Mouse (Mus musculus): ENCODE data around the gene Col18a1.

The Col18a1 gene

DNA sequence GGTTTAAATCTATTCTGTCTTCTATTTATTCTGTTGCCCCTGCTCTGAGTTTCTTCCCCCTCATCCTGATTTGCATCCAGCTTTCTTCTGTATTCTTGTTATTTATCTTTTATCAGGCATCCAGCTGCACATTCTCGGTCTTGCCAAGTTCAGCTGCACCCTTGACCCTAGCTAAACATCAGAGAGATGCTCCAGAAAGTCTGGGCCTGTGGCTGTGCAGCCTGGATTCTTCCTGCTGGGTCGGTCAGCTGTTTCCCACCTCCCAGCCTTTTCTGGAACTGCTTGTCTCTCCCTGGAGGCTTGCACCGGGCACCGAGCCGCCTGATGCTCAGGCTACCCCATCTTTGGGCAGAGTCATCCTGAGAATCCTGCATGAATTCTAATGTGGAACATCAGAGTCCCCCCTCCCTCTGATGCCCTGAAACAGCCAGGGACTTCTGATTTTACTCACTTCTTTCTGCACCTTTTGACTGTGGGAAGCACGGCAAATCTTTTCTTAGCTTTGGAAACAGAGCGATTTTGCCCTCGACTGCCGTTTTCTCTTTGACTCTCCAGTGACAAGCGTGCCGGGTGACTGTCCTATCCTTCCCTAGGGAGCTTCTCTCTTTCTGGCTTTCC, 103.8 kb downstream of the Col18a1 start:
- no peak for DNase-seq (ENCODE audit: low spot score in 2 of 2)

DNA sequence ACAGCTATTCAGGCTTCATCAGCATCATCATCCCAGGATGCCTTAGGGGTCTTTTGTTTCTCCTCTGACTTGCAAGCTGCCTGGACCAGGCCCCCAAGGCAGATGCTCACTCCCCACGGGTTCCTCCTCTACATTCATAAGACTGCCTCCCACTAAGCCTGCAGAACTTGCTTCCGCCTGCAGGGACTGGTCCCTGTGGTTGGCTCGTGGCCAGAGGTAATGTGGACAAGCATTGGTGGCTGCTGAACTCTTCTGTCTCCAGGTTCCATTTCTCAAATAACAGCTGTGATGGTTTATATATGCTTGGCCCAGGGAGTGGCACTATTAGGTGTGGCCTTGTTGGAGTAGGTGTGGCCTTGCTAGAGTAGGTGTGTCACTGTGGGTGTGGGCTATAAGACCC, 104.9 kb downstream of the Col18a1 start:
- DNase-seq (ENCODE audit: low spot score in 2 of 2) = no peak

DNA sequence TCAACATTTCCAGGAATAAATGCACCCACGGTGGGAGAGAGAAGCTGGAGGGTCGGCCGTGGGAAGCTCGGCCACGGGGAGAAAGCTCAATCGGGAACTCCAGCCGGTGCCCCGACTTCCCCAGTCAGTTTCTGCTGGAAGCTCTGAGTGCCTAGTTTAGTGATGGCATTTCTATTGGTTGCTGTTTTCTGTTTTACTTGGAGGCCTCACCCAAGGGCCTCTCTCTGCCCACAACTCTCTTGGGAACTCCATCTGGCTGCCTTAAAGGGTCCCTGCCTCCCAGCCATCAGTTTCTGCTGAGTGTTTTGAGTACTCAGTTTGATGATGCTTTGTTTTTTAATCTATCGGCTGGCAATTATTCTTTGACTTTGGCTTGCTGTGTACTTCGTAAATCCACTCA, 109.6 kb downstream of the Col18a1 start:
- DNase-seq (ENCODE audit: low spot score in 2 of 2) = no peak

DNA sequence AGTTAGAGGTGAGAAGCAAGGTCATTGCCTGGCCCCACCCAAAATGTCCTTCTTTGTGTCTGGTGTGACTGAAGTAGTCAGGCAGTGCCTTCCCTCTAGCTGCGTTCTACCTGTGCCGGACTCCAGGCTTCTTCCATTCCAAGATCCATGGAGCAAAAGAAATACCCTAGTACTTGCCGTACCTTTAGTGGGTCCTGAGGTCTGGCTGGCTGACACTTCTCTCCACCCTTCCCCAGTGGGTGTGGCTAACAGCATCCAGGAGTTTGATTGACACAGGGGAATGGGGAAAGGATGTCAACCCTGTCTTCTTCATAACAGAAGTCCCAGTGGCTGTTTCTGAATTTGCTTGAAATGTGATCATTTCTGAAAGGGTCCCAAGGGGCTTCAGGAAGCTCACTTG, 117.7 kb downstream of the Col18a1 start:
- no peak for DNase-seq (ENCODE audit: low spot score in 2 of 2)

DNA sequence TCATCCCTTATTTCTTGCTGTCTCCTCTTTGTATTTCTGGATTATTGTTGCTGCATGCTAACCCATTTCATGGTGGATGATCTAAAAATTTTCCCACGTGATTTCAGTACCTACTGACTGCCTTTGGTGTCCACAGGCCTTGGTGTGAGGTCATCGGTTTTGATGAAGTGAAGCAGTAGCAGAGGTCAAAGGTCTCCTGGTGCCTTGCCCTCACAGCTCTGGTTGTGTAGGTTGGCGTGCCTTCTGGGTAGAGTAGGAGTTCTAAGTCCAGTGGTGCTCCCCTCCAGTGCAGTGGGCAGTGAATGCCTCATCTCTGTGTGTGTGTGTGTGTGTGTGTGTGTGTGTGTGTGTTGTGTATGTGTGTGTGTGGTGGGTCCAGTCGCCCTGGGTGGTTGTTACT, 118.2 kb downstream of the Col18a1 start:
- no peak for DNase-seq (ENCODE audit: low spot score in 2 of 2)

DNA sequence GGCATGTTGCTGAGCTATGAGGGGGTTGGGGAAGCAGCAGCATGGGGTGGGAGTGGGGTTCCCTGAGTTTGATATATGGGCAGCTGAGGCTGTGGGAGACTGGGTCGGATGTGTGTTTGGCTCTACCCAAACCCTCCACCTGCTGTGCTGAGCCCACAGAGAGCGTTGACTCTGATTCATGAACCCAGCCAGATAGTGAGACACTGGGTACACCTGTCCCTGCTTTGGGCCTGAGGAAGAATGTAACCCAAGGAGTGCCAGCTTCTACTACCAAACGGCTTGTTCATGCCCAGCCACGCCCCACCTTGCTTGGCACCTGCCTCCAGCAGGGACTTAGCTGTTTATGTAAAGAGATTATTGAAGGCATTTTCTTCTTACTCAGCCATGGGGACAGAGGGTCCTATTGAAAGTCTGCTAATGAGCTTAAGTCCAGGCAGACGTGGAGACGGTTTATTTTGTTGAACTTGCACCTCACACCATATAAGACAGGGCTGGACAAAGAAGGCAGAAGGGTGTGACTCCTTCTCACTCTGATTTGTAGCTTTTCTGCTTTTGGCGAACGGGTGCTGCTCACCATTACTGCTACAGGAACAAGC, 127.7 kb downstream of the Col18a1 start:
- DNase-seq (ENCODE audit: low spot score in 2 of 2) = no peak

DNA sequence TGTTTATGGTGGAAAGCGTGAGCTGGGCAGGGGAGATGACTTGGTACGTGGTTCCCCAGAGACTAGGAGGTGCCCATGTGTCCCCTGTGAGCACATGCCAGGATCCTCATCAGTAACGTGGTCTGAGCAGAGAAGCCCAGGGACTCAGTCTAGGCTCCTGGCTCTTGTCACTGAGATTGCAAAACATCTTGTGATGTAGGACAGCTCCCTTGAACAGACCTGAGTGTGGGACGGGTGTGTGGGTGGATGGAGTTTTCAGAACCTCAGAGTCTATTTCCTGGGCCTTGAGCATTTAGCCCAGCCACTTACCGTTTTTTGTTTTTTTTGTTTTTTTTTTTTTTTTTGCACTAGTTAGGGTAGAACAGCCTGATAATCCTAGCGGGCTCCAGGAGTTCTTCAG, 130.9 kb downstream of the Col18a1 start:
- peak; percentile 20 to 46 for DNase-seq (ENCODE audit: low spot score in 2 of 2)

DNA sequence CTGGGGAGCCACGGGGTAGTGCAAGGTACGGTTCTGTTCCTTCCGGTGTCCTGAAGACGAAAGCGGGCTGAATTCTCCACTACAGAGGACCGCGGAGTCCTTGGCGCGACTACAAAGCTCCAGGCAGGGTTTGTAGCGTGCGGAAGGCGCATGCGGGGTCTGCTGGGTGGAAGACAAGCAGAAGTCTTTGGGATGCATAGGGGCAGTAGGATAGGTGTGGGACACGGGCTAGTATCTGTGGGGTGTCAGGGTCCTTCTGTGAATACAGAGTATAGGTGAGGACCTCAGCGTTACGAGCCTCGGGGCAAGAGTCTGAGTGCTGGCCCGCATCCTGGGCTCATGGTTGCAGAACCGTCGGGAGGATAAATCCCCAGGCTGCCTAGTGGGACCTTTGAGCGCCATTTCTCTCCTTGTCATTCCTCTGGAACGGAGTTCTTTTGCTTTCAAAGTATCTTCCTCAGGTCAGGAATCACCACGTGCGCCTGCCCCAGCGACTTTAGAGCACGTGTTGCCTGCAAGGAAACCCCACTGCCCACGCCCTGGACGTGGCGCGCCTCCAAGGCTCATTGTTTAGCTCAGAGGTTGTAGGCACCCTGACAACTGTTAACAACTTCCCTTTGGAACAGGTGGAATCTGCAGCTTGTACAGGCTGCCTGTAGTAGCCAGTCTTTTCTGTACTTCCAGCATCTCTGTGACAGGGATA, 132.9 kb downstream of the Col18a1 start:
- peak; percentile 42 to 44 for DNase-seq (ENCODE audit: low spot score in 2 of 2)

DNA sequence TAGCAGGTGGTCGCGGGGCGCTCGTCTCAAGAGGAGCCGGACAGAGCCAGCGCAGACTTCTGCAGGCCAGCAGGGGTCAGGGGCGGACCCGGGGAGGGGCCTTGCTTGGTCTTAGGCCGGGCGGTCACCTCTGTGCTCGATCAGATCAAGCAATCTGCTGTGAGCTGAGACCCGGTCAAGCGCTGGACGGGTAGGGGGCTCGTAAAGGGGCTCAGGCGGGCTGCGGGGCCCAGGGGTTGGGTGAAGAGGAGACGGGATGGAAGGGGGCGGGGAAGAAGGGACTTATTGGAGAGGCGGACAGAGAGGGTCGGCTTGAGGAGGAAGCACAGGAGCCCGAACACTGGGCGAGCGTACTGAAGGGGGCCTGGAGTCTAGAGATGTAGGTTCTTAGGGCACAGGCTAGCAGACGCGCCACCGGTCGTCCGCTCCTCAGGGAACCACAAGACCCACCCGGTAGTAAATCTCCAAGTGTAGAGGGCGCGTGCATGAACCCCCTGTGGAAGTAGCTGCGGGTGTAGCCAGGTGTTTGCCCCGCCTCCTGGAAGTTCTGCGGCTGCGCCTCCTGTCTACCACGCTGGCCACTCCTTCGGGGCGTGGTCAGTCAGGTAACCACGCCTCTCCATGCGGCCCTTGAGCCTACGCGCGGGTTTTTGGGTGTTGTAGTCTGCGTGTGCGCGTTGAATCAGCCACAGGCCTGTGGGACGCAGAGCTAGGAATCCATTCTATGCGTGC, 133.6 kb downstream of the Col18a1 start:
- DNase-seq (ENCODE audit: low spot score in 2 of 2) = peak; percentile 82 to 87

DNA sequence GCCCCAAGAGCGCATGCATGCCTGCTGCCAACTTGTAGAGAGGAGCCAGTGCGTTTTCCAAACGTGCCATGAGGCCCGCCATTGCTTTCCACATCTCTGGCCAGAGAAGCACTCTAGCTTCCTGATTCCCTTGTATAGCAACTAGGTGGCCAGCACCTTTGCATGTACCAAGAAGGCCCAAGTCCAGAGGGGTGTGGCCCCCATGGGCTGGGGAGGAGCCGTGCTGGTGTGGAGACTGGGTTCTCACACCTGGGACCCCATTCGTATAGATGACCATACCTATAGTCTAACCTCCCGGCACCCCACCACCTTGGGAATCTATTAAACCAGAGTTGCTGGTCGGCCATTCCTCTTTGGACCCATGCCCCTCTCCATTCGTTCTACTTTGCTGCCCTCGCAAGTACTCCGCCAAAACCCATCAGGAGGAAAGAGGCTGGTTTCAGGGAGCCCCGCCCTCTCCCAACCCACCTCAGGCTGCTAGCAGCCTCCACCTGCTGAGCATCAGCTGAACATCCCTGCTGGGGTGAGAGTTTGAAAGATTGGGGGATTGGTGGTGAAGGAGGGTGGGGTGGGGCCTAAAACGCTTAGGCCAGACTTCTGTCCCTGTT, 134.5 kb downstream of the Col18a1 start, which contains the start of gene Slc19a1:
TSS of gene Slc19a1 (plus strand) at position 474 of the 608 bp plus-strand sequence.
- DNase-seq (ENCODE audit: low spot score in 2 of 2) = no peak

DNA sequence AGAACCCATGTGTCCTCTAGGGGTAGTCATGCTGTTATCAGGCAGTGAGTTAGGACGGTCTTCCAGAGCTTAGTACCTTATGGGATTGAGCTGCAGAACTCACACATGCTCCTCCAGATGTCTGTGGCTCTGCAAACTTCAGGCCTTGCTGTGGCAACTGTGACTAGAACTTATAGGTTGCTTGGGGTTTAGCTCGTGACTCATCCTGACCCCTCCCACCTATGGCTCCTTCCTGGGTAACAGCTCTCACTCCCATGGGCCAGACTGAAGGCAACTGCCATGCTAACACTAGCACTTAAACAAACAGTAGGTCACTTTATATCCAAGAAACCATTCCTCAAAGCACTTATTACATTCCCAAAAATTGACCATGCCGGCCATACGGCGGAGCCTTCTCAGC, 135.7 kb downstream of the Col18a1 start:
- no peak for DNase-seq (ENCODE audit: low spot score in 2 of 2)

DNA sequence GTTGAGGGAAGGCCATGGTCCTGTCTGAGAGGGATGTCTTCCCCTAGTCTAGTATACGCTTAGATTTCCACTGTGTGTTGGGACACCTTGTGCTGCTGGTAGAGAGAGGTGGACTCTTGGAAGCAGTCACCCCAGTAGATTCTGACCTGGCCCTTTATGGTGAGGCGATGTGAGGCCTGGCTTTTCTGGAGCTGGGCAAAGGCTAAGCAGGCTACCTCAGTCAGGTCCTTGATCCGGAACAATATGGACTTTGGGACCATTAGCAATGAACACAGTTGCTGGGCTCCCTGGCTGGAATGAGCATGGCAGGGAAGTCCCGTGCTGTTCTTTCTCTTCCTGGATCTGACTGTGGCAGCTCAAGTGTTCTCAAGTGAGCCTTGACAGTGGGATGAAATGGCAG, 136.6 kb downstream of the Col18a1 start:
- DNase-seq (ENCODE audit: low spot score in 2 of 2) = no peak

DNA sequence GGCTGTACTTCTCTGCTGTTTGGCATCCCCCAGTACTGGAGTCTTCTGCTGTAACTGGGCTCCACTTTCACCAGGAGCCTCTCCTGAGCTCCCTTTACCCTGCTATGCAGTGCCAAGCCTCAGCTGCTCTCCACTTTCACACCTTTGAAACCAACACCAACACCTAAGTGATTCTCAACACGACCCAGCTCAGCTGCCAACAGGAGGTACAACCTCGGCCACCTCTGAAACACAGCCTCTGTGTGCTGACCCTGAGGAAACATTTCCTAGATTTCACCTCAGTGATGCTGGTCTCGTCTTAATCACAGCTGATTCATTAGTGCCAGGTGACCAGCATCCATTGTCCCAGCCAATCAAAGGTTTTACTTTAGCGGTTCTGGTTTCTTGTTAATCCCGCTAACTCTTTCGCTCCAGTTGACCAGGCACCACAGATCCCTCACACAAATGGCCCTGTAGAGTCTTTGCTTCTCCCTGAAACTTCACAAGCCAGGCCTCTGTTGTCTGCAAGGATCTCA, 137.5 kb downstream of the Col18a1 start:
- no peak for DNase-seq (ENCODE audit: low spot score in 2 of 2)

DNA sequence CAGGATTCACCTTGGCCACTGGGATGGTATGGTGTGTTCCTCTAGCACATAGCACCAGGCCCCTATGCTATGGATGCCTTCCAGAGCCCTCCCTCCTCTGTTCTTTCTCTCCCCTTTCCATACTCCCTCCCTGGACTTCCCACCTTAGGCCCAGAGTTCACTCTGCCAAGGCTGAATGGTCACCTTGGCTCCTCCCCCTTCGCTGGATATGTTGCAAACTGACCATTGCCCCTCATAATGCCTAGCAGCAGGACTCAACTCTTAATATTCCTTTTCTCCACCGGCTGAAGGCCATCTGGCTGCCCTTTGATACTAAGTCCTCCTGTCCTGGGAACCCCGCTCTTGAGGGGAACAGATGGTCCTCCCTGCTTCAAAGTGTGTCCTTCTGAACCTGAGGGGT, 139.4 kb downstream of the Col18a1 start:
- no peak for DNase-seq (ENCODE audit: low spot score in 2 of 2)

DNA sequence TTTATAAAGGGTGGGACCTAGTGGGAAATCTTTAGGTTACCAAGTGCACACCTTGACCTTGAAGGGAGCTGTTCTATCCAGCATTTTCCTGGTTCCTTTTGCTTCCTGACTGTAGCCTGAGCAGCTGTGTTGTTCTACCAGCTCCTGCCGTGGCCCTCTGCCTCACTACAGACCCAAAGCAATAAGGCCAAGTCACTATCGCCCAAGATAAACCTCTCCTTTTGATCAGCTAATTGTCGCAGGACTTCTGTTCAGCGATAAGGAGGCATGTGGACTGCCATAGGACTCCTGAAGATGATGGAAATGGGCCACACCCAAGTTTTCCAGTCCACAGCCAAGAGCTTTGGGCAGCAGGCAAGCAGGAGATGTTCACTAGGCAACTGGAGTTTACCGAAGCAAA, 142.1 kb downstream of the Col18a1 start:
- no peak for DNase-seq (ENCODE audit: low spot score in 2 of 2)

DNA sequence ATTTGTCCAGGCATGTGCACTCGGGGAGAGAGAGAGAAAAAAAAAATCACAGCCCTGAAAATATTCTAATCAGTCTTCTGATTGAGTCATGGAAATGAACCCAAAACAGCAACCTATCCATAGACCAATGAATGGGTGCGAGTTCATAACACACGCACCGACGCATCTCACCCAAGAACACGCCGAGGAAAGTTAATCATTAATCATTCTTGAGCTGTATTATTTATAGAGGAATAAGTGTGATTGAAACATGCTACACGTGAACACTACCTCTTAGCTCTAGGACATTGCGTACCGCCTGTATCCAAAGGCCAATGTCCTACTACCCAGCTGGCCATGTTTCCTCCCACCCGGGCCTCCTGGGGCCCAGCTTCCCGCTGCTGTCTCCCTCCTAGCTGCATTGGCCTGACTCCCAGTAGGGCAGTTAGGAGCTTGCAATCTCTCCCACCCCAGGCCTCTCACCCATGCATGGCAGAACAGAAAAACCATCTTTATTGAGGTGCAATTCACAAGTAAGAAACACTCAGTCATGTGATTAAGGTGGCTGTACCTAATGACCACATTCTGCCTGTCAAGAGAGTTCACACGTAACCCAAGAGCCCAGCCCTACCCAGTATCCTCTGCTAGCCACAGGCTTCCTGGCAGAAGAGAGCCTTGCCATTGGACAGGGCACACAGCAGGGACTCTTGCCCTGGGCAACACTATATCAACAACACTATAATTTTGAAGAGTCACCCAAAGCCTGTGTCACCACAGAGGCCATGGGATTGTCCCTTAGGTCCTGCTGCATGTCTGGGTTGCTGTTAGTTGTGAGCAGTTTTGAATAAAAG, 143.8 kb downstream of the Col18a1 start:
- no peak for DNase-seq (ENCODE audit: low spot score in 2 of 2)

DNA sequence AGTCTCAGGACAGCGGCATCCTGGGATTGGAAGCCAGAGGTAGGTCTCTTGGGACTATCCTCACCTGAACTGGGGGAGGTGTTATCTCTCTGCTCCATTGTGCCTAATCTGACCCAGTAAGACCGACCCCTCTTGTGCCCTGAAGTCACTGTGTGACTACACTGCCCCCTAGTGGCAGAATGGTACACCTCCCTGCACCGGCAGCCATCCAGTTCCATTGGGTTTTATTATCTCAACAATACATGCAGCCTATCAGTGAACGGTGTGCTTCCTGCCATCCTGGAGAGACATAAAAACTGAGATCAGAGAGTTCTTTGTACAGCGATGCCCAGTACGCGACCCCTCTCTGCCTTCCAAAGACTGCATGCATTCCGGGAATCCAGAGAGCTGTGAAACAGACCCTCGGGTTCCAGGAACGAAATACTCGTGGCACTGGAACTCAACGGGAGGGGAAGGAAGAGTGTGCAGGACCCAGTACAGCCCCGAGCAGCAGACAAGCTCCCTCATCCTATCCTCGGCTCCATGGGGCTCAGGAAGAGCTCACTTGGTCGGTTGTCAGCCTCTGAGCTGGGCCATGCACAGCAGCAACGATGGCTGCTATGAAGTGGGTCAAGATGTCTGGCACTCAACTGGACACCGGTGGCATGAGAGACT, 144.8 kb downstream of the Col18a1 start:
- DNase-seq (ENCODE audit: low spot score in 2 of 2) = peak; percentile 69 to 83

DNA sequence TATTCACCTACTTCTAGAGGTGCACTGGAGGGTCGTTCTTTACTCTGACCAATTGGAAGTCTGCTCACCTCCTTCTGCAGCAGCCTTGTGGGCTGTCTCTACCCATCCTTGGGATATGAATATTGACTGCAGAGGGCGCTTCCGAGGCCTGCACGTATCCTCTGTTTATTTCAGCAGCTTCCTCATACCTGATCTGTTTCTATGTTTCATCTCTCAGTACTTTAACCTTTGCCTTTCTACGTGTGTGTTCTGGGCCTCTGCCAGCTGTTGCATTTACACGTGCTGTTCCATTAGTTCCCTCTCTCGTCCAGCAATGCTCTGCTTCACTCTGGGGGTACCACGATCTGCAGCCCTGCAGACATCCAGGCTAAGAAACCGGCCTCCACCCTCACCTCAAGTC, 148.7 kb downstream of the Col18a1 start:
- DNase-seq (ENCODE audit: low spot score in 2 of 2) = no peak

DNA sequence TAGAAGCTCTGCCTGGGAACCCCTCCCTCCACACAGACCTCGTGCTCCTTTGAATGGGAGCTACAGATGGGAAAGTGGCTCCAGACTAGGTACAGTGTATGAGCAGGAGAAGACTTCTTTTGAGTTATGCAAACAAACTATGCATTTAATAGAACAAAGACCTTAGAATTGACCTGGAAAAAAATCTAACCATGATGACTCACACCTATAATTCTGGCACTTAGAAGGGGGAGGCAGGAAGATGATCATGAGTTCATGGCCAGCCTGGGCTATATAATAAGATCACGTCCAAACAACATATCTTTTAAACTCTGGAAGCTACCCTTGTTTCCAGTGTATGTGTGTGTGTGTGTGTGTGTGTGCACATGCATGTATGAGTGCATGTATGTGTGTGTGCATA, 149.3 kb downstream of the Col18a1 start:
- DNase-seq (ENCODE audit: low spot score in 2 of 2) = no peak

DNA sequence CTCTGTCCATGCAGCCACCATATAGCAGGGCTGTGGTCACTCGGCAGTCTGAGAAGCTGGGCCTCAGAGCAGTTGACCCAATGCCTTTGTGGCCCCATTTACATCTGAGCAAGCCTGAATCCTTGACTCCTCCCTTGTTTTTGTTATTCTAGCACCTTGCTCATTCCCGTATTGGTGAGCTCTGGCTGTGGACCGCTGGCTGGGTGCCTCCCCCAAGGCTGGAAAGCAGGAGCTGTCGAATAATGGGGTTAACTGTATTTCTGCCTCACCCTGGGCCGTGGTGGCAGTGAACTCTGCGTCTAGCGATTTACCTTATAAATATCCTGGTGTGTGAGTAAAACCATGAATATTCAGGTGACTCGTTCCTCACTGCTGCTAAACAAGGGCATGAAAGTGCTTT, 149.8 kb downstream of the Col18a1 start:
- DNase-seq (ENCODE audit: low spot score in 2 of 2) = no peak

DNA sequence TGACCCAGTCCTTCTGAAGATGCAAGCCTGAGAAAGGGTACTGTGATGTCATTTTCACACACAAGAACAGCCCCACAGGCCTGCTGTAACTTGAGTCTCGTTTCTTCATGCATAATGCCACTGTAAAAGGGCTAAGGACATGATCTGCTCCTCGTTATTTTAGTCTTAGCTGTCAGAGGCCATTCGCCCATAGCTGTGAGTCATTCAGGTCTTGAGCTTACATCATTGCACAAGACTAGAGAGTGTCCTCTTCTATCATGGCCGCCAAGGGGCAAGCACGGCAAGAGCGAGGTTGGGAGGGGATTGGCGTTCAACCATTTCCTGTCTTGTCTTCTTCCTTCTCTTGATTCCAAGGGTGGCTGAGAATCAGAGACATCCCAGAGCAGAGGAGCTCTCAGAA, 150.3 kb downstream of the Col18a1 start:
- no peak for DNase-seq (ENCODE audit: low spot score in 2 of 2)

Measured in frontal cortex, postnatal 25 days (tissue).